Mouse (Mus musculus) A20 (cell line): ENCODE data around the gene Sdf2.

Source experiments
- DNase-seq: peaks from one replicate; pipeline ENCODE4 v3.0.0-alpha.2; 2011; ENCODE audit warnings: low read depth, low spot score

Gene Sdf2

GRCm38 (mm10) chr11:78261380-78262352, 16.1 kb downstream of the Sdf2 start, which contains the start of gene 2610507B11Rik:
2610507B11Rik (plus strand) TSS chr11:78261752.
- peak; percentile 97 for DNase-seq

- DNase-seq = peak; percentile 77
These were observed 17.0 kb downstream of the Sdf2 start for GRCm38 (mm10) chr11:78262550-78262949.

- DNase-seq = no peak
These were observed 20.0 kb downstream of the Sdf2 start for GRCm38 (mm10) chr11:78265571-78265970.

- DNase-seq = no peak
These were observed 26.4 kb downstream of the Sdf2 start for GRCm38 (mm10) chr11:78271986-78272385.

- DNase-seq = no peak
These were observed 30.1 kb downstream of the Sdf2 start for GRCm38 (mm10) chr11:78275596-78275995.

- peak; percentile 47 for DNase-seq
These were observed 30.6 kb downstream of the Sdf2 start for GRCm38 (mm10) chr11:78276169-78276568.

- no peak for DNase-seq
These were observed 33.3 kb downstream of the Sdf2 start for GRCm38 (mm10) chr11:78278853-78279252.

GRCm38 (mm10) chr11:78279586-78279985, 34.0 kb downstream of the Sdf2 start:
- DNase-seq = no peak

- no peak for DNase-seq
These were observed 43.7 kb downstream of the Sdf2 start for GRCm38 (mm10) chr11:78289146-78289763.

GRCm38 (mm10) chr11:78290654-78291053, 45.1 kb downstream of the Sdf2 start, which contains the start of gene BC030499:
BC030499 (plus strand) TSS chr11:78290841.
- DNase-seq = no peak

- no peak for DNase-seq
These were observed 49.0 kb downstream of the Sdf2 start for GRCm38 (mm10) chr11:78294585-78294984.

- DNase-seq = no peak
These were observed 55.4 kb downstream of the Sdf2 start for GRCm38 (mm10) chr11:78300917-78301316.

GRCm38 (mm10) chr11:78301357-78302084, 56.0 kb downstream of the Sdf2 start, which contains the start of gene Spag5:
Spag5 (plus strand) TSS chr11:78301529.
- peak; percentile 94 for DNase-seq
